Mouse (Mus musculus): ENCODE data around the gene Lrrc27. TPM values are rescaled to one million over a fixed set of nuclear protein-coding genes. Genes with fewer than 3 reads are reported as not detected.

The Lrrc27 gene
- total RNA-seq, 2 experiments from 2014 or later, result 0.81 to 1.3 TPM

GRCm38 (mm10) chr7:139214160-139214559 is 1.4 kb downstream of the Lrrc27 start:
- ATAC-seq (ENCODE audit: poor library complexity, severe bottlenecking), result no peak

GRCm38 (mm10) chr7:139214596-139215340 is 2.0 kb downstream of the Lrrc27 start:
- ATAC-seq (ENCODE audit: poor library complexity, severe bottlenecking), result no peak

- no peak for ATAC-seq (ENCODE audit: poor library complexity, severe bottlenecking)
Observed at GRCm38 (mm10) chr7:139215516-139215915, 2.7 kb downstream of the Lrrc27 start.

GRCm38 (mm10) chr7:139215946-139216345 is 3.2 kb downstream of the Lrrc27 start:
- no peak for ATAC-seq (ENCODE audit: poor library complexity, severe bottlenecking)

- ATAC-seq (ENCODE audit: poor library complexity, severe bottlenecking), result no peak
Observed at GRCm38 (mm10) chr7:139216464-139216863, 3.7 kb downstream of the Lrrc27 start.

GRCm38 (mm10) chr7:139217046-139217445 is 4.3 kb downstream of the Lrrc27 start:
- ATAC-seq (ENCODE audit: poor library complexity, severe bottlenecking), result no peak

- no peak for ATAC-seq (ENCODE audit: poor library complexity, severe bottlenecking)
Observed at GRCm38 (mm10) chr7:139218641-139219415, 6.0 kb downstream of the Lrrc27 start.

- ATAC-seq (ENCODE audit: poor library complexity, severe bottlenecking), result no peak
Observed at GRCm38 (mm10) chr7:139219486-139219885, 6.7 kb downstream of the Lrrc27 start.

- ATAC-seq (ENCODE audit: poor library complexity, severe bottlenecking), result no peak
Observed at GRCm38 (mm10) chr7:139220303-139220702, 7.5 kb downstream of the Lrrc27 start.

GRCm38 (mm10) chr7:139221072-139221471 is 8.3 kb downstream of the Lrrc27 start:
- no peak for ATAC-seq (ENCODE audit: poor library complexity, severe bottlenecking)

- no peak for ATAC-seq (ENCODE audit: poor library complexity, severe bottlenecking)
Observed at GRCm38 (mm10) chr7:139221856-139222255, 9.1 kb downstream of the Lrrc27 start.

- ATAC-seq (ENCODE audit: poor library complexity, severe bottlenecking), result no peak
Observed at GRCm38 (mm10) chr7:139222341-139222740, 9.6 kb downstream of the Lrrc27 start.

GRCm38 (mm10) chr7:139224070-139224469 is 11.3 kb downstream of the Lrrc27 start:
- ATAC-seq (ENCODE audit: poor library complexity, severe bottlenecking), result no peak

- peak; percentile 92 for ATAC-seq (ENCODE audit: poor library complexity, severe bottlenecking)
Observed at GRCm38 (mm10) chr7:139224725-139225124, 11.9 kb downstream of the Lrrc27 start.

- no peak for ATAC-seq (ENCODE audit: poor library complexity, severe bottlenecking)
Observed at GRCm38 (mm10) chr7:139226416-139226815, 13.6 kb downstream of the Lrrc27 start.

- ATAC-seq (ENCODE audit: poor library complexity, severe bottlenecking), result no peak
Observed at GRCm38 (mm10) chr7:139228447-139229171, 15.8 kb downstream of the Lrrc27 start.

- no peak for ATAC-seq (ENCODE audit: poor library complexity, severe bottlenecking)
Observed at GRCm38 (mm10) chr7:139229837-139230236, 17.0 kb downstream of the Lrrc27 start.

GRCm38 (mm10) chr7:139230241-139230640 is 17.5 kb downstream of the Lrrc27 start:
- ATAC-seq (ENCODE audit: poor library complexity, severe bottlenecking), result no peak

GRCm38 (mm10) chr7:139233714-139234113 is 20.9 kb downstream of the Lrrc27 start:
- ATAC-seq (ENCODE audit: poor library complexity, severe bottlenecking), result peak; percentile 97

- peak; percentile 62 for ATAC-seq (ENCODE audit: poor library complexity, severe bottlenecking)
Observed at GRCm38 (mm10) chr7:139234426-139235188, 21.8 kb downstream of the Lrrc27 start.

Data from megakaryocyte, adult 5-6 weeks (primary cell).